Mouse (Mus musculus): ENCODE measurements at regions not wholly inside any gene's neighbourhood (a gene's known extent, or its start where the extent isn't known, plus 50 kb on each side); places are given as distances from the start of the nearest gene placed in this dataset.

DNA sequence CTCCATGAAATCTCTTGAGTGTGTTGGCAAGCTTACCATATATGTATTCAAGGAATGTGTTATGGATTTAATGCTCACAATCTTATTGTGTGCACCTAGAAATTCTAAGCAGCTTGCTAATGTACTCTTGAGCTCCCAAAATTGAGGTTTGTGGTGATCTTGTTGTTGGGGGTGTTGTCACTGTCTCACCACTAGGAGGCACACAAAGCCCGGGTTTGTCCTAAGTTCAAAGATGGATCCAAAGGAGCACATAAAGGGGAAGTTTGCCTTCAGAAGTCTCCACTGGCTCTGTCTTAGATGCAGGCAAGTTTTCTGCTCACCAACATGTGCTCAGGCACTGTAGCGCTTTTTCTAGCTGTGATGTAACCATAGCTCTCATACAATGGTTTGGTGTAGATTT is 151.8 kb downstream of the Mrgpra4 start:
- no peak for DNase-seq (ENCODE audit: low spot score)

DNA sequence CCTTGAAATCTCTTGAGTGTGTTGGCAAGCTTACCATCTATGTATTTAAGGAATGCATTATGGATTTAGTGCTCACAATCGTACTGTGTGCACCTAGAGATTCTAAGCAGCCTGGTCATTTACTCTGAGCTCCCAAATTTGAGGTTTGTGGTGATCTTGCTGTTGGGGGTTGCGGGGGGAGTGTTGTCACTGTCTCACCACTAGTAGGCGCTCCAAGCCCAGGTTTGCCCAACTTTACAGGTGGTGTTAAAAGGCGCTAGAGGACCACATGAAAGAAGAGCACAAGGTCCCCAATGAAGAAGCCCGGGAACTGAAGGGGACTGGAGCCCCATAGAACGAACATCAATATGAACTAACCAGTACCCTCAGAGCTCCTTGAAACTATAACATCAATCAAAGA is 180.2 kb upstream of the Mrgpra3 start:
- DNase-seq (ENCODE audit: low spot score), result no peak

DNA sequence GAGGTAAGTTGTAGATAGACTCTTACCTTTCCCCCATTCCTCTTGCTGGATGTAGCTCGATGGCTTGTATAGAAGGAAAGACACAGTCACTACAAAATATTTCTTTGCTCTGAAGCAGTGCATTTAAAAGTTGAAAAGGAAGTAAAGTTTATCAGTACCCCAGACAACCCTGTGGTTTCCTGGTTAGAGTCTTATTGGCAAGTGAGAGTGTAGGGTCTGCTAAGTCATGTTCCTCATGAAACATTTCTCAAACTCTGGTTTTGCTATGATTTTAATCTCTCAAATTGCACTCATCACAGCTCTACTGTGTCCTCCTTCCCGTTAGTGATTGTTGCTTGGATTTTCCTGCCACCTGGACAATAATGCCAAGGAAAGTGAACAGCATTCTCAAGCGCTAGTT is 146.4 kb upstream of the Mrgpra3 start:
- no peak for DNase-seq (ENCODE audit: low spot score)

DNA sequence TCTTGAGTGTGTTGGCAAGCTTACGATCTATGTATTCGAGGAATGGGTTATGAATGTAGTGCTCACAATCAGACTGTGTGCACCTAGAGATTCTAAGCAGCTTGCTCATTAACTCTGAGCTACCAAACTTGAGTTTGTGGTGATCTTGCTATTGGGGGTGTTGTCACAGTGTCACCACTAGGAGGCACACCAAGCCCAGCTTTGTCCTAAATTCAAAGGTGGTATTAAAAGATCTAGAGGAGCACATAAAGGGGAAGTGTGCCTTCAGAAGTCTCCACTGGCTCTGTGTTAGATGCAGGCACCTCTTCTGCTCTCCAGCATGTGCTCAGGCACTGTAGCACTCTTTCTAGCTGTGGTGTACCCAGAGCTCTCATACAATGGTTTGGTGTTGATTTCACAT is 138.9 kb upstream of the Mrgpra3 start:
- peak; percentile 0 for DNase-seq (ENCODE audit: low spot score)

DNA sequence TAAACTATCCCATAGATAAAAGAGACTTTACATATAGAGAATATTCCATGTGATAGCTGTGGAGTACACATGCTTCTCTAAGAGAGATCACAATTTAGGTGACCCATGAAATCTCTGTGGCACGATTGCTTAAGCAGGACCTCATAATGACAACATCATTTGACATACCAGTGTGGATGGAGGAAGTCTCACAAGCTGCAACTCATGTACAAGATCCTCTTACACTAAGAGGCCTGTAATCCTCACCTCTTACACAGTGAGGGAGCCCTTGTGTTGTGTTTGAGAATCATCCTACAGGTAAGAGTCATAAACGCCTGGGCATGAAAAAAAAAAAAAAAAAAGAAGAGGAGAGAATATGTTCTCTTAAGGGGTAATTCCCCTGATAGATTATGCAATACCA is 89.9 kb upstream of the Mrgpra3 start:
- no peak for DNase-seq (ENCODE audit: low spot score)

DNA sequence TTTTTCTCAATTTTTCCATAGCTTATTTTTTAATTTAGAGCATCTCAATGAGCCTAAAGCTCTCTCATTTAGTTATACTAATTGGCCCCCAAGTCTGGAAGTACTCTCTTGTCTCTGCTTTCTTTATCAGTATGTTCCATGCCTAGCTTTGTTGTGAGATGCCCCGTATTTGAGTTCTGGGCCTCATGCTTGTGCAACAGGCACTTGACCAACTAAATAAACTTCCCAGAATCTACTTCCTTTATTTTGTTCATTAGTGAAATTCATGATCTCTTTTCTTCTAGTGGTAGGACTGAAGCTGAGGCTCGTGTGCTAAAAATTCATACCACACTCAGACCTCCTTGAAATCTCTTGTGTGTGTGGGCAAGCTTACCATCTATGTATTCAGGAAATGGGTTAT is 75.8 kb upstream of the Mrgpra3 start:
- DNase-seq (ENCODE audit: low spot score), result no peak

Measured in ovary, postnatal 14 days (tissue).